Mouse (Mus musculus) liver, embryonic 12.5 days (tissue): ENCODE measurements around the gene Klhl26. TPM values are rescaled to one million over a fixed set of nuclear protein-coding genes. Genes with fewer than 3 reads are reported as not detected.

ENCODE experiments used
- ATAC-seq: fragments of 200-750 bp; cut with Nextera tagmentation; 2 replicates; pipeline ENCODE4 v1.8.0; 2017; ENCODE audit warnings: moderate number of reproducible peaks, mild to moderate bottlenecking, moderate library complexity
- H3K27ac ChIP-seq: fragments of 300-500 bp; sonication (generic); 2 replicates; pipeline ENCODE4 v1.5.1; 2016; ENCODE audit warnings: mild to moderate bottlenecking
- H3K27me3 ChIP-seq: fragments of 300-500 bp; sonication (generic); replicated peaks from 2 replicates; pipeline ENCODE4 v1.6.1; 2016; ENCODE audit warnings: mild to moderate bottlenecking, moderate library complexity
- H3K36me3 ChIP-seq: fragments of 300-500 bp; sonication (generic); 2 replicates; pipeline ENCODE4 v1.6.1; 2016; ENCODE audit warnings: mild to moderate bottlenecking, moderate library complexity
- H3K4me1 ChIP-seq: fragments of 300-500 bp; sonication (generic); 2 replicates; pipeline ENCODE4 v1.6.1; 2016
- H3K4me2 ChIP-seq: fragments of 300-500 bp; sonication (generic); 2 replicates; pipeline ENCODE4 v1.6.1; 2016; ENCODE audit warnings: mild to moderate bottlenecking, moderate library complexity
- H3K4me3 ChIP-seq: fragments of 300-500 bp; sonication (generic); 2 replicates; pipeline ENCODE4 v1.5.1; 2016; ENCODE audit warnings: mild to moderate bottlenecking, moderate library complexity
- H3K9ac ChIP-seq: fragments of 300-500 bp; sonication (generic); 2 replicates; pipeline ENCODE4 v1.6.1; 2016; ENCODE audit warnings: mild to moderate bottlenecking, moderate library complexity
- H3K9me3 ChIP-seq: fragments of 300-500 bp; sonication (generic); replicated peaks from 2 replicates; pipeline ENCODE4 v1.6.1; 2016; ENCODE audit warnings: mild to moderate bottlenecking, moderate library complexity
- WGBS: fragments of 180-500 bp; shearing (Covaris S2); methylation state at CpG from one replicate; pipeline ENCODE4 v1.1.7; 2016; ENCODE audit not compliant: insufficient replicate concordance; 5-methylcytosine and 5-hydroxymethylcytosine counted together
- polyA plus RNA-seq: library from polyadenylated mRNA; unstranded; fragments of >200 nt; fragmentation: Nextera tagmentation; extraction: Ambion mirVana; gene quantifications from 2 replicates; pipeline ENCODE4 v1.2.1, GENCODE M21; 2016

Gene Klhl26
- polyA plus RNA-seq, 1 experiment from 2014 or later = 9.5 TPM

- Histone ChIP-seq H3K36me3 (peaks cover 28% of the 10 kb centered on the region), H3K4me3 (no peak overlapping the region), H3K4me2 (no peak overlapping the region), H3K27me3 (peaks cover 44% of the 10 kb centered on the region), H3K27ac (no peak overlapping the region), H3K9ac (no peak overlapping the region), H3K9me3 (no peaks in the 10 kb centered on the region), H3K4me1 (peaks cover 27% of the 10 kb centered on the region)
- 85% methylated on average over 5 of the region's 5 CpGs for WGBS
- ATAC-seq = no peak
Observed at GRCm38 (mm10) chr8:70453852-70454251, 22.9 kb downstream of the Klhl26 start.

GRCm38 (mm10) chr8:70452196-70452966 is 24.4 kb downstream of the Klhl26 start:
- Histone ChIP-seq H3K27ac (no peak overlapping the region), H3K4me1 (peaks cover 30% of the 10 kb centered on the region), H3K9me3 (no peaks in the 10 kb centered on the region), H3K27me3 (peaks cover 58% of the 10 kb centered on the region), H3K9ac (no peak overlapping the region), H3K4me2 (no peak overlapping the region), H3K36me3 (peaks cover 28% of the 10 kb centered on the region), H3K4me3 (no peak overlapping the region)
- ATAC-seq = no peak
- WGBS = 33% methylated on average over 52 of the region's 52 CpGs

GRCm38 (mm10) chr8:70447639-70448420 is 28.9 kb downstream of the Klhl26 start:
- no peak overlapping the region for H3K9ac ChIP-seq
- no peak overlapping the region for H3K4me3 ChIP-seq
- peaks cover 37% of the 10 kb centered on the region for H3K4me1 ChIP-seq
- no peak overlapping the region for H3K4me2 ChIP-seq
- peaks cover 28% of the 10 kb centered on the region for H3K36me3 ChIP-seq
- ATAC-seq = no peak
- H3K9me3 ChIP-seq = no peaks in the 10 kb centered on the region
- H3K27me3 ChIP-seq = peaks cover 70% of the 10 kb centered on the region
- no peak overlapping the region for H3K27ac ChIP-seq
- 62% methylated on average over 19 of the region's 19 CpGs for WGBS

GRCm38 (mm10) chr8:70445988-70446387 is 30.8 kb downstream of the Klhl26 start:
- H3K27me3 ChIP-seq = peaks cover 52% of the 10 kb centered on the region
- 61% methylated on average over 1 of the region's 1 CpGs for WGBS
- no peak overlapping the region for H3K4me2 ChIP-seq
- H3K4me1 ChIP-seq = peaks cover 40% of the 10 kb centered on the region
- H3K4me3 ChIP-seq = no peak overlapping the region
- no peak overlapping the region for H3K27ac ChIP-seq
- H3K9ac ChIP-seq = no peak overlapping the region
- no peak for ATAC-seq
- no peaks in the 10 kb centered on the region for H3K9me3 ChIP-seq
- H3K36me3 ChIP-seq = peaks cover 12% of the 10 kb centered on the region

DNA sequence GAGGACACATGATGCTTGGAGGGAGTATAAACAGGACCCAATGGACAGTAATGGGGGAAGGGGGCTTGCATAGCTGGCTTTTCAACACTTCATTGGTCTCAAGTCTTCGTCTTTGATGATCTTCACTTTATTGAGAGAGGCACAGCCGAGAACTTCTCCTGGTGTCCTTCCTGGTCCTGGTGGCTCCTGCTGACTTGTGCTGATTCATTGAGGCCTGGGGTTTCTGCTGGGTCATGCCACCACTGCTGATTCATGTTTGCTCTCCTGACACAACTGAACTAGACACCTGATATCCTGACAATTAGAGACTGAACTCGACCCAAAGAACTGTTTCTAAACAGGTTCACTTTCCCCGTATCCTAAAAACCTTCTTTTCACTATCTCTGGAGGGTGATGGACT is 33.4 kb downstream of the Klhl26 start:
- Histone ChIP-seq H3K36me3 (no peaks in the 10 kb centered on the region), H3K9ac (peak overlapping the region; percentile 48; the same call in 1 of the 2 replicates), H3K4me3 (no peak overlapping the region), H3K27ac (peak overlapping the region; percentile 84), H3K4me1 (peaks cover 55% of the 10 kb centered on the region), H3K9me3 (no peaks in the 10 kb centered on the region), H3K27me3 (peaks cover 34% of the 10 kb centered on the region), H3K4me2 (peak overlapping the region; percentile 14)
- peak; percentile 44; the same call in 1 of the 2 replicates for ATAC-seq
- WGBS = 55% methylated on average over 4 of the region's 4 CpGs

DNA sequence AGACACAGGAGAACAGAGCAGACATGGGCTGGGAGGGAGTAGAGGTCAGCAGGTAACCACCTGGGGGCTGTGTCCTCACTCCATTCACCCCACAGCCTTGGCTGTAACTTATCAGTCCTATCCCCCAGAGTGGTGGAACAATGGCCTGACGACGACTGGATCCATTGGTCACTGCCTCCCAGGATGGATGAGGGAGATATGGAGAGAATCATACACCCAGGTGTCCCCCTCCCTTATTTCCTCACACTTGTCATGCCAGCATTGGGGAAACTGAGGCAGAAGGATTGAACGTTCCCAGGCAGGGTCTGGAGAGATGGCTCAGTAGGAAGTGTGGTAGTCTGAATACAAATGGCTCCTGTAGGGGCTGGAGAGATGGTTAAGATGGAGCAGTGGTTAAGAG is 35.2 kb downstream of the Klhl26 start:
- H3K4me3 ChIP-seq = no peak overlapping the region
- no peak for ATAC-seq
- H3K9me3 ChIP-seq = no peaks in the 10 kb centered on the region
- H3K27ac ChIP-seq = peak overlapping the region; percentile 84
- peaks cover 54% of the 10 kb centered on the region for H3K4me1 ChIP-seq
- H3K27me3 ChIP-seq = peaks cover 18% of the 10 kb centered on the region
- 57% methylated on average over 3 of the region's 3 CpGs for WGBS
- no peak overlapping the region for H3K9ac ChIP-seq
- no peak overlapping the region for H3K4me2 ChIP-seq
- no peaks in the 10 kb centered on the region for H3K36me3 ChIP-seq

DNA sequence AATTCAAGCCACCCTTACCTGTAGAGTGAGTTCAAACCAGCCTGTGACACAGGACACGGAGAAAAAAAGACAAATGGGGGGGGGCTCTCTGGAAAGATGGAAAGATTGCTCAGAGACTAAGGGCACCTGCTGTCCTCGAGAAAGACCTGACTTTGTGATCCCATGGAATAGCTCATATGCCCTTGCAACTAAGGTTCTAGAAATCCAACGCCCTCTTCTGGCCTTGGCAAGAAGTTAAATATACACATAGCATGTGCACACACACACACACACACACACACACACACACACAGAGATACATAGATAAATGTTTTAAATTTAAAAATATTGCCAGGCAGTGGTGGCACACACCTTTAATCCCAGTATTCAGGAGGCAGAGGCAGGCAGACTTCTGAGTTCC is 36.5 kb downstream of the Klhl26 start:
- 0 out of 2 replicates have a peak, but pooled peaks cover 4% of the 10 kb centered on the region for H3K27me3 ChIP-seq
- peaks cover 54% of the 10 kb centered on the region for H3K4me1 ChIP-seq
- no peak for ATAC-seq
- H3K27ac ChIP-seq = peak overlapping the region; percentile 84
- 45% methylated on average over 3 of the region's 3 CpGs for WGBS
- no peaks in the 10 kb centered on the region for H3K36me3 ChIP-seq
- peak overlapping the region; percentile 77; the same call in 1 of the 2 replicates for H3K9ac ChIP-seq
- peak overlapping the region; percentile 91 for H3K4me2 ChIP-seq
- no peaks in the 10 kb centered on the region for H3K9me3 ChIP-seq
- peak overlapping the region; percentile 68 for H3K4me3 ChIP-seq

GRCm38 (mm10) chr8:70439848-70440179 is 37.0 kb downstream of the Klhl26 start:
- Histone ChIP-seq H3K4me2 (peak overlapping the region; percentile 91), H3K27me3 (0 out of 2 replicates have a peak, but pooled peaks cover under 1% of the 10 kb centered on the region)

DNA sequence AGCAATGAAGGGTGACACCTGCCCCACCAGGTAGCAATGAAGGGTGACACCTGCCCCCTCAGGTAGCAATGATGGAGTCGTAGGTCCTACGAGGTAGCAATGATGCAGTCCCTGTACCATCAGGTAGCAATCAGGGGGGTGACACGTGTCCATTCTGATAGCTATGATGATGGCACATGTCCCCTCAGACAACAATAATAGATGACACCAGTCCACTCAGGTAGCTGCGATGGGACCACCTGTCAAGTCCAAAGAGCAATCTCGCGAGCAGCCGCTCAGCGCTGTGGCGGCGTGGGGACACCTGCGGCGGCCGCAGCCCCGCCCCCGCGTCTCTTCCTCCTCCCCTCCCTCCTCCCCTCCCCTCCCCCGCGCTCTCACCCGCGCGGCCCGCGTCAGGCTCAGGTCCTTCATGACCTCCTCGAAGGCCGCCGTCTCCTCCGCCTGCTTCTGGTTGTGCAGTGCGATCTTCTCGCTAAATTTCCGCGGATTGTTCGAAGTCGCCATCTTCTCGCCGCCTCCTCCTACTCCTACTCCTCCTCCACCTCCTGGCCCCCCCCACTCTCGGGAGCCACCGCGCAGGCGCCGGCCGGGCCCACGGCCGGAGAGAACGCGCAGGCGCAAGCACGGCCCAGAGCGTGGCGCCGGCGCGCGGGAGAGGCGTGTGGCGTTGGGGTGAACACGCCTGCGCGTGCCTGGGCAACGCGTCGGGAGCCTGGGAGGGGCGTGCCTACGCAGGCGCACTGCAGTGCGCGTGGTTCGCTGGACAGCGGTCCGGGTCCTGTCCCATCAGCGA is 37.5 kb downstream of the Klhl26 start, which contains the start of gene Crtc1:
Gene Crtc1, minus strand, starts transcription at position 525 of the 793 bp plus-strand sequence.
- Histone ChIP-seq H3K4me1 (peaks cover 53% of the 10 kb centered on the region), H3K4me2 (peak within 1 kb of the TSS; percentile 91), H3K36me3 (no peaks in the 10 kb centered on the region), H3K9me3 (no peaks in the 10 kb centered on the region), H3K27ac (peak within 1 kb of the TSS; percentile 84), H3K27me3 (no peaks in the 10 kb centered on the region), H3K4me3 (peak within 1 kb of the TSS; percentile 68), H3K9ac (peak within 1 kb of the TSS; percentile 77)
- under 1% methylated on average over 70 of the region's 70 CpGs for WGBS
- peak; percentile 97 for ATAC-seq

More at GRCm38 (mm10) chr8:70439848-70440179, 37.0 kb downstream of the Klhl26 start:
- no peak for ATAC-seq
- Histone ChIP-seq H3K4me3 (peak overlapping the region; percentile 68), H3K27ac (peak overlapping the region; percentile 84), H3K36me3 (no peaks in the 10 kb centered on the region), H3K4me1 (peaks cover 54% of the 10 kb centered on the region), H3K9ac (peak overlapping the region; percentile 77), H3K9me3 (no peaks in the 10 kb centered on the region)
- 6% methylated on average over 7 of the region's 7 CpGs for WGBS

- Histone ChIP-seq H3K4me2 (peak overlapping the region; percentile 91), H3K9me3 (no peaks in the 10 kb centered on the region), H3K4me1 (peaks cover 46% of the 10 kb centered on the region), H3K36me3 (no peaks in the 10 kb centered on the region), H3K27me3 (no peaks in the 10 kb centered on the region), H3K9ac (peak overlapping the region; percentile 71), H3K27ac (no peak overlapping the region), H3K4me3 (peak overlapping the region; percentile 68)
- no peak for ATAC-seq
- 75% methylated on average over 2 of the region's 2 CpGs for WGBS
Observed at GRCm38 (mm10) chr8:70438423-70438822, 38.3 kb downstream of the Klhl26 start.

DNA sequence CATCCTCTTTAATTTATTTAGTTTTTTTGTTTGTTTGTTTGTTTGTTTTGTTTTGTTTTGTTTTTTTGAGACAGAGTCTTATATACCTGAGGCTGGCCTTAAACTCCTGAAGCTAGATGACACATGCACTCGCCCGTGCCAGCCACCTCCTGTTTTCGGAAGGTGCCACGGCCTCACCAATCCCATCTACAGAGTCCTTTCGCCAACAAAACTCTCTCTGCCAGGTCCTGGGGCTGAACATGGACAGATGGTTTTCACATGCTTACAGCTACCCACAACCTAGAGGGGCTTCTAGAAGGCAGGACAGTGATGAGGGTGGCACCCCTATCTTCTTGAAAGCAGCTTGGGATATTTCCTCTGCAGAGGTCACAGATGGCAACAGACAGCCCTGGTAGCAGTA is 41.6 kb downstream of the Klhl26 start:
- Histone ChIP-seq H3K4me1 (peaks cover 33% of the 10 kb centered on the region), H3K4me3 (no peak overlapping the region), H3K36me3 (no peaks in the 10 kb centered on the region), H3K27ac (no peak overlapping the region), H3K27me3 (no peaks in the 10 kb centered on the region), H3K4me2 (no peak overlapping the region), H3K9ac (no peak overlapping the region), H3K9me3 (no peaks in the 10 kb centered on the region)
- ATAC-seq = no peak
- 80% methylated on average over 5 of the region's 5 CpGs for WGBS
